Mouse (Mus musculus) lung, postnatal 0 days (tissue): ENCODE measurements at regions not wholly inside any gene's neighbourhood (a gene's known extent, or its start where the extent isn't known, plus 50 kb on each side); places are given as distances from the start of the nearest gene placed in this dataset.
"Not testable (repeated sequence)": the region's sequence is repeated elsewhere in the genome, so short reads cannot be mapped to it uniquely, and the experiment has no call there.

Source experiments
- CTCF ChIP-seq: IDR thresholded peaks from 2 replicates; pipeline ENCODE4 v1.5.1; 2016; ENCODE audit warnings: antibody characterized with exemption, mild to moderate bottlenecking
- EP300 ChIP-seq: IDR thresholded peaks from 2 replicates; pipeline ENCODE4 v1.6.1; 2016; ENCODE audit warnings: antibody characterized with exemption, mild to moderate bottlenecking, control low read depth

DNA sequence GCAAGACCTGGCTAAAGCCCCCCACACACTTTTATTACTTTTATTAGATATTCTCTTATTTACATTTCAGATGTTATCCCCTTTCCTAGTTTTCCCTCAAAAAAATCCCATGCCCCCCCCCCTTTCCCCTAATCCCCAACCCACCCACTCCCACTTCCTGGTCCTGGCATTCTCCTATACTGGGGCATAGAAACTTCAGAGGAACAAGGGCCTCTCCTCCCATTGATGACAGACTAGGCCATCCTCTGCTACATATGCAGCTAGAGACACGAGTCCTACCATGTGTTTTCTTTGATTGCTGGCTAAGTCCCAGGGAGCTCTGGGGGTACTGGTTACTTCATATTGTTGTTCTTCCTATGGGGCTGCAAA lies 116.8 kb downstream of the Rfpl4b start:
- not testable (repeated sequence) for TF ChIP-seq CTCF, EP300
